Mouse (Mus musculus): ENCODE data around the gene Duox1.

- TF ChIP-seq CTCF (IDR thresholded peaks at IDR 0.05; ENCODE audit: low read depth, low read length) (no peak), POLR2A (IDR thresholded peaks at IDR 0.05; ENCODE audit: borderline replicate concordance, low read depth, low read length) (no peak)
Measured at GRCm38 (mm10) chr2:122301921-122302573, 13.4 kb upstream of the Duox1 start.
